Comparison of ENCODE assay signal across 12 mouse cellular contexts in genomic region chr2:51953648-51954204, GRCm38 (mm10).
"Had no signal": no experiment of that assay in that cellular context is flagged by ENCODE, and none has a peak within 500 bp of the region (broad histone marks: within the 10 kb centered on the region; RNA-seq: fewer than 3 reads in every experiment).

No protein-coding gene starts in this region.

- DNase-seq: kidney, adult 2 months; kidney, postnatal 10 days; kidney, postnatal 4 days; liver; lung, adult 18-20 months; lung, postnatal 14 days; midbrain, embryonic 14.5 days; thymus, adult 2 months; thymus, postnatal 14 days; thymus, postnatal 4 days had no signal

- ATAC-seq: intestine, postnatal 0 days; liver, embryonic 12.5 days had no signal
